Mouse (Mus musculus) kidney, postnatal 14 days (tissue): ENCODE measurements around the gene Gse1.

ENCODE experiments used
- DNase-seq: peaks from one replicate; pipeline ENCODE4 v3.0.0; 2022; ENCODE audit warnings: mixed read lengths

The Gse1 gene

GRCm38 (mm10) chr8:120562680-120563347 is 334.6 kb downstream of the Gse1 start:
- no peak for DNase-seq

GRCm38 (mm10) chr8:120563348-120563724 is 335.1 kb downstream of the Gse1 start:
- DNase-seq, result peak; percentile 29

GRCm38 (mm10) chr8:120563851-120564837 is 335.9 kb downstream of the Gse1 start:
- DNase-seq, result peak; percentile 94

GRCm38 (mm10) chr8:120565151-120565711 is 337.0 kb downstream of the Gse1 start:
- no peak for DNase-seq

- DNase-seq, result no peak
Measured at GRCm38 (mm10) chr8:120566681-120567080, 338.4 kb downstream of the Gse1 start.

- no peak for DNase-seq
Measured at GRCm38 (mm10) chr8:120567731-120568130, 339.5 kb downstream of the Gse1 start.

- DNase-seq, result no peak
Measured at GRCm38 (mm10) chr8:120568164-120568798, 340.0 kb downstream of the Gse1 start.

- no peak for DNase-seq
Measured at GRCm38 (mm10) chr8:120569123-120569522, 340.9 kb downstream of the Gse1 start.

GRCm38 (mm10) chr8:120569939-120570715 is 341.9 kb downstream of the Gse1 start:
- DNase-seq, result peak; percentile 81

- no peak for DNase-seq
Measured at GRCm38 (mm10) chr8:120571561-120571960, 343.3 kb downstream of the Gse1 start.

GRCm38 (mm10) chr8:120572534-120572933 is 344.3 kb downstream of the Gse1 start:
- DNase-seq, result no peak

GRCm38 (mm10) chr8:120573866-120574265 is 345.6 kb downstream of the Gse1 start:
- no peak for DNase-seq

GRCm38 (mm10) chr8:120574941-120575340 is 346.7 kb downstream of the Gse1 start:
- DNase-seq, result peak; percentile 41

- DNase-seq, result peak; percentile 81
Measured at GRCm38 (mm10) chr8:120575801-120576200, 347.5 kb downstream of the Gse1 start.

GRCm38 (mm10) chr8:120577821-120578220 is 349.6 kb downstream of the Gse1 start:
- DNase-seq, result no peak

- no peak for DNase-seq
Measured at GRCm38 (mm10) chr8:120580336-120581000, 352.2 kb downstream of the Gse1 start.

GRCm38 (mm10) chr8:120581329-120581728 is 353.1 kb downstream of the Gse1 start:
- no peak for DNase-seq

GRCm38 (mm10) chr8:120581811-120582210 is 353.6 kb downstream of the Gse1 start:
- no peak for DNase-seq

GRCm38 (mm10) chr8:120585521-120585920 is 357.3 kb downstream of the Gse1 start:
- no peak for DNase-seq

GRCm38 (mm10) chr8:120588908-120589771 is 360.9 kb downstream of the Gse1 start, which contains the start of gene Gins2:
Gene Gins2 (minus strand): TSS chr8:120589304.
- DNase-seq, result peak; percentile 100
